Mouse (Mus musculus) layer of hippocampus, postnatal 14 days (tissue): Measurements from ENCODE around the gene Vapa. TPM values are rescaled to one million over a fixed set of nuclear protein-coding genes. Genes with fewer than 3 reads are reported as not detected.

Experiments used
- DNase-seq, 2 experiments: peaks; one replicate each; pipeline ENCODE4 v3.0.0; 2021 to 2022; ENCODE audit warnings: low spot score in 2 of 2, mixed read lengths in 1 of 2
- total RNA-seq, 2 experiments: library from RNA; stranded (reverse); gene quantifications; 2 replicates each; pipeline ENCODE4 v1.2.3; 2021

Vapa gene
- total RNA-seq, 2 experiments from 2014 or later, result 150 to 156 TPM

DNA sequence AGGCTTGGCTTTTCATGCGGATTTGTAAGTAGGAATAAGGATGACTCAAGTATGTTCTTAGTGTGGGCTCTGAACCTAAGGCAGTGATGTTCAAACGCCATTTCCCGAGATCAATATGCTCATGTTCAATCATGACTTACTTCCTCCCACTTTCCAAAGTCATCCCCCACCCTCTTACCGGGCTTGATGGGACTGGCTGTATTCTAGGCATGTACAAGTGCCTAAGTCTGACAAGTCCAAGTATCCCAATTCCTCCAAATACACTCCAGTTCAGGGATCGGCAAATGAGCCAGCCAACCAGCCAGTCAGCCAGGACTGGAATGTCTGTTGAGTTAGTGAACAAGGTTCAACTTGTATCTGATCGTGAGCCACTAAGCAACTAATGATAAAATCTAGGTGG lies 12.9 kb upstream of the Vapa start:
- no peak for DNase-seq

DNA sequence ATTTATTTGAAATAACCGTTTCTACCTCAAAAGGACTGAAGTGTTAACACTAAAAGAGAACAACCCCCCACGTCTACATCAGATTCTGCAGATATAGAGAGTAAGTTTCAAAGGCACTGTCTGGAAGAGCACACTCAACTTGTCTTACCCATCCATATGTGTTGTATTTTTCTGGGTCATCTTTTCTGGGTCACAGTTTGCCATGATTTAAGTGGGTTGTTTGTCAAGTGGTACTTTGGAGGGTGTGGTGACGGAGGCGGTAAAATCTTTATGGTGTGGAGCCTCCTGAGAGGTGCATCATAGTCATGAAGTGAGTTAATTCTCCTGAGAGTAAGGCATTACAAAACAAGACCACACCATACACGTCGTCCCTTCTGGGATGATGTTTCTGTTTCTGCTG lies 12.2 kb upstream of the Vapa start:
- DNase-seq, result no peak

DNA sequence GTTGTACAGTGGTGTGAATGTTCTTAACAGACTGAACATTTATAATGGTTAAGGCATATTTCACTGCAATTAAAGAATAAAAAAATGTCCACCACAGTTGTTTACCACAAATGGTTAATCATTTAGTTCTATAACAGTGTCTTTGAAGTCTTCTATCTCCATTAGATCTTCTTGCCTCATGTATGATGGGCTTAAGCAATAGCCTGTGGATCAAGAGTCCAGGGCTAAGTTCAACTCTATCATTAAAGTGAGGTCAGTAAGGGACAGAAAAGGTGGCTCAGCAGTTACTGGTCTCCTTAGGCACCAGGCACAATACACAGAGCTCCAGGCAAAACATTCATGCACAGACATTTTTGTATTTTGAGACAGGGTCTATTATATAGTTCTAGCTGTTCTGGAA lies 9.8 kb upstream of the Vapa start:
- DNase-seq, result no peak

DNA sequence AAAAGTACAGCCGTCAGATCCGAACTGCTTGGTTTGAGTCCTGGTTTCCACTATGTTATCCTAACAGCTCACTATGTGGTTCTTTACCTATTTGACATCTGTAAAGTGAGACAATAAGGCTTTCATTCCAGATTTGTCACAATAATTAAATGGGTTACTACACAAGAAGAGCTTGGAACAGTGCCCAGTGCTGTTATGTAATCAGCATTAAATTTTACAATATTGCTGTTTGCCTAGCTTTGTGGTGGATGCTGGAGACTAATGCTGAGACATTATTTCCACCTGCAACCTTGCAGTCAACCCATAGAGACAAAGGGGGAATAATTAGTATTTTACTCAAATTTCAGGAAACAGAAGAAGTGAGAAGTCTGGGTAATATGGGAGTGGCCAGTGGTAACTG lies 5.1 kb upstream of the Vapa start:
- DNase-seq, result no peak

DNA sequence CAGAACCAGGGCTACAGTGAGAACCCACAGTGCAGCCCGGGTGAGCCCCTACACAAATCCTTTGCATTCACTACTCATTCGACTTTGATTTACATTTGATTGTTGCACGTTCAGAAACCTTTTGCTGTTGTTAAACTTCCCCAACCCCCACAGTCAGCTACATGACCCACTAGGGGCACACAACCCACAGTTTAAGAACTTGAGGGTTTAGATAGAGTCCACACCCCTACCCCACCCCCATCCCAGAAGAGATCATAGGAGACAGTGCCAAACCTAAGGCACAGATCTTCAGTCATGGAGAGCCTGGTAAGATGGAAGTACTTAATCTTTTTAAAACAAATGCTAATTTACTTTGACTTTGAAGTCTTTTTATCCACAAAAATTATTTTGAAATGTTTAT lies 2.3 kb upstream of the Vapa start:
- DNase-seq, result no peak

DNA sequence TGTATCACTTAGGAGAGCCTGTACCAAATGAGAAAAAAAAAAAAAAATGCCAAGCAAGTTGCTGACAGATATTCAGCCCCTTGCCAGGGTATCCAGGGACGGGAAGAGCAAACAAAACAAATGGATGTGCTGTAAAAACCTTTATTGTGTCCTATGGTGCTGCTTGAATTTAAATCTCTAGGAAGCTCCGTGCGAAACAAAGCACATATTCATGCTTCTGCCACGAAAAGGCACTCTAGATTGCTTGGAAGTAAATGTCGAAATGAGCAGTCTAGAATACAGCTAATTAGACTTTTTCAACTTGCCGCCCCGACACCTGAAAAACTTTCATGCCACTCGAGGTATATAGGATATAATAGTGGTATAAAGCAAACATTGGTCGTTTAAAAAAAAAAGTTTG lies 1.1 kb upstream of the Vapa start:
- DNase-seq, result no peak

DNA sequence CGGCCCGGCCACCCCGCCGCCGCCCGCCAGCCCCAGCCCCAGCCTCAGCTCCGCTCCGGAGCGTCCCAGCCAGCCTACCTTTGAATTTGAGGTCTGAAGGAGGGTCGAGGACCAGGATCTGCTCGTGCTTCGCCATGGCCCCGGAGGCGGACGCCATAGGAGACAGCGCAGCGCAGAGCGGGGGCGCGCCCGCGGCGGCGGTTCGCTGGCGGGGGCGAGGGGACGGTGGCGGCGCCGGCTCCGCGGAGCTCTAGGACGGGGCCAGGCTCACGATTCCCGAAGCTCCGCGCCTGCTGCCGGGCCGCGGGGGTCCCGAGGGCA lies 253 bp downstream of the Vapa start:
- no peak for DNase-seq

DNA sequence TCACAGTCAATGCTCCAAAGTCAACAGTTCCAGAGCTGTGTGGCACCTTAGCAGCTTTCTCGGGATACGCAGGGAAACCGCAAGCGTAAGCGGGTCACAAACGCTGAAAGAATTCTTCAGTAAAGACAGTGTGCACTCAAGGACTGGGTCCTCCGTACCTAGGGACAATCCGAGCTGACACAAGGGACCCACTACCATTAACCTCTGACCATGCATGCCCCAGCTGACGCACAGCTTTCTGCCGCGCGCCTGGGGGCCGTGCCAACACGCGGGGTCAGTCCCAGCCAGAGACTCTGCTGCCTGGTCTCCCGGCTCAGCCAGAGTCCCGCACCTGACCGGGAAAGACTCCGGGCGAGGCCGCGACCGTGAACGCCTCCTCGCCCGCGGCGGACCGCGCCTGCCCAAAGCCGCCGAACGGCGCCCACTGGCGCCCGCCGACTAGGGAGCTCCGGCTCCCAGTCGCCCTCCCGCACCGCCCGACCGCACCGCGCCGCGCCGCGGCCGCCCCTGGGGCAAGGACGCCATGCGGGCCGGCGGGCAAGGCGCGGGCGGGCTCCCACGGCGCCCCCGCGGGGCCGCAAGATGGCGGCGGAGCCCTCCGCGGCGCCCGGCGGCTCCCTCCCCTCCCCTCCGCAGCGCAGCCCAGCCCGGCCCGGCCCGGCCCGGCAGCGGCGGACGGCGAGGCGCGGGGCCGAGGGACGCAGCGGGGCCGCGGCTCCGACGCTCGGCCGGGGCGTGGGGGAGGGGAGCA lies 789 bp downstream of the Vapa start:
- peak; percentile 26 to 37 for DNase-seq

DNA sequence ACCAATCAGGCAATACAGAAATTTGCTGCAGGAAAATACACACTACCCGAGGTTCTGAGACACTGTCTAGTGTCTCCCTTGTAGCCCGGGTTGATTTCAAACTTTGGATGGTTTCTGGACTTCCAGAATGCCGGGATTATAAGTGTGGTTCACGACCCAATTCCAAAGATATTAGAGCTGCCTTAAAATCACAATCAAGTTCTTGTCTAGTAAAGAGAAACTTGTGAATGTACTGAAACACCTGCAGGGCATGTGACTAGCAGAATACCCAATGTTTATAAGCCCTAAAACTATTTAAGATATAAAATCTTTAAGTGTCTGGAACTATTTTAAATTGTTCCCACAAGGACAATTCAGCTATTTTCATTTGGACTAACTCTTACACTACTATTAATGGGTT lies 1.6 kb downstream of the Vapa start:
- no peak for DNase-seq

DNA sequence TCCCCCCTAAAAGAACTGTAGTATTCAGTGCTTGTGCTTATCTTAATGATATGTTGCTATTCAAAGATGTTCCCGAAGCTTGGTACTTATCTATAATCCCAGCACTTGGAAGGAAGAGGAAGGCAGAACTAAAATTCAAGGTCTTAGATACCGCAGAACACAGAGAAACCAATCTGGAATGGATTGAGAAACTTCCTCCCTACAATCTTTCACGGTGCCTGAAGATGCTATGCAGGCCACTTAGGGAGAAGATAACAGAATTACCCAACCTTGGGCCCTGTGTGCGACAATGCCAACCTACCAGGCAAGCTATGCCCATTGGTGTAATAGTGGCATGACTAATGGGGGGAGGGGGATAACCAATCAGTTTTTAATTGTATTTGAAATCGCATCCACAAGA lies 4.6 kb downstream of the Vapa start:
- DNase-seq, result no peak

DNA sequence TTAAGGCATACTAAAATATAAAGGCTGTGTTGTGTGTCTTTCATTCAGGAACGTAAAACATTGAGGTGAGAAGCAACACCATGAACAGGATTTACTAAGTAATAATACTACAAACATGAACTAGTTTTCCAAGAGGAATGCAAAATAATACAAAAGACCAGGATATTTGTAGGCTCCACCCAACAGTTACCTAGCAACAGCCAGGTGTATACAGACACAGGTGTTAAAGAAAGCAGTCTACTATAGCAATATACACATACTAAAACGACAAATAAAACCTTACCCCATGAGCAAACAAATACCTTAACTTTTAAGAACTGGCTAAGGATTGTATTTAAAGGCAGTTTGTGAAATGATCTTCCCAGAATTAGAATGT lies 5.1 kb downstream of the Vapa start:
- DNase-seq, result no peak

DNA sequence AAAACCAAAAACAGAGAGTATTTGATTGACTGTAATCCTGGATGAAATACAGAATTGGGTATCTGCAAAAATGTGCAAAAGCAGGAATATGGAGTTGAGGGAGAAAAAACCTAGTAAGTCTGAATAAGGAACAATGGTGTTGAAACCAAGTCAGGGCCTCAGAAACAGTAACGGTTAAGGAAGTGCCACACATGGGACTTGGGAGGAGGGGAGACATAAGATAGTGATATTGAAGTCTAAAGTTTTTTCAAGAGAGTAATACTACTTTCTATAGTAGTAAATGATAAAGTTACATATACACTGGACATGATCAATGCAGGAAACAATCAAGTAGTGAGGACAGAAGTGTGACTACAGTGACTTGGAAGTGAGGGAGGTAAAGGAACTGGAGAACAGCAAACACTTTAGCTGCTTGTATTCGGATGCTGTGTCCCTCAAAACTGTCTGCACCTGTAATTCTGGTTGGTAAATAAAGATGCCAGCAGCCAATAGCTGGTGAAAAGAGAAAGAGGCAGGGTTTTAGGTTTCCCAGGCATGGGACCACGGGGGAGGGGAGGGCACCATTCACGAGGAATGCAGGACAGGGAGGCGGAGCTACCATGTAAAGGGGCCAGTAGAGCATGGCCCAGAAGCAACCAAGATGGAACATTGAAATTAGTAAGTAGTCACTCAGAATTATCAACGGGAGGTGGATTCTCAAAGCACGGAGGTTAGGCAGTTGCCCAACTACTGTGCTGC lies 5.6 kb downstream of the Vapa start:
- no peak for DNase-seq

DNA sequence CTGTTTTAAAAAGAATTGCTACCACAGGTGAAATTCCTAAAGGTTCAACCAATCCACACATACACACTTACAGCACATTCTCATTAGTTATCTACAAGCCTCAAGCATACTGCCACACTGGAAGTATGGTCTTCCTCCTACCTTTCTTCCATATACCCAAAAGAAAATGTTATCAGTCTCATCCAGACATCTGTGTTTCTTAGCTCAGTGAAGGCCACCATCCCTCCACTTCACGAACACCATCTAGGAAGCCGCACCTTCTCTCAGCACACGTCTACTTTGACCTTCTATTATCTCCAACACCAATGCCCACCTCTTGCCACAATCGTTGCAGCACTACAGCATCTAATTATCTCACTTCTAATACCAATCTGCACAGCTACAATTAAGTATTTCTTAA lies 7.3 kb downstream of the Vapa start:
- no peak for DNase-seq

DNA sequence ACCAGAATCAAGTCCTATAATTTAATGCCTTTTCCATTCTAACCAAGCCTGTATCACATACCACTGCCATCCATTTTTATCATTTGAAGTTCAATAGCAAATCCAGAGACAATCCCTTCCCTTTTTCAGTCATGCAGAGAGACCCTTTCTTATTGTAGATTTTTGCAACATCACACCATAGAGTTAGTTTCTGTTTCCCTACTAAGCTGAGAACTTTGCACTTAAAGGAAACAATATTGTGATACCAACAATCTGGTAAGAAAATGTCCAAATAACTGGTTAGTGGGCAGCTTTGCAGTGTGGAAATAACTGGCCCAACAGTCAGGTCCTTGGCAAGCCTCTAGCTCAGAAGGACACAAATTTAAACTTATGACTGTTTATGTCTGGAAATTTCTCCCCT lies 8.5 kb downstream of the Vapa start:
- DNase-seq, result no peak

DNA sequence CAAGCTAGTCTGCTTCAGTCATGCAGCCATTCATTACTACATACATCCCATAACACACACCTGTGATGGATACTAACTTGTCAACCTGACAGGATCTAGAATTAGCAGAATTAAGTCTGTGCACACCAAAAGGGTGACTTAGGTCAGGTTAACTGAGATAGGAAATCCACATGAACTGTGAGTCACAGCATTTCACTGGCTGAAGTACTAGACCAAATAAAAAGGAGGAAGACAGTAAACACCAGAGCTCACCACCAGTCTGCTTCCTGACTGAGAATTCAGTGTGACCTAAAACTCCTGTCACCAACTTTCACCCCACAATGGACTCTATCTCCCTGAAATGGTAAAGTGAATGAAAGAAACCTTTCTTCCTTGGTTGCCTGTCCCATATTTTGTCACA lies 9.0 kb downstream of the Vapa start:
- DNase-seq, result no peak

DNA sequence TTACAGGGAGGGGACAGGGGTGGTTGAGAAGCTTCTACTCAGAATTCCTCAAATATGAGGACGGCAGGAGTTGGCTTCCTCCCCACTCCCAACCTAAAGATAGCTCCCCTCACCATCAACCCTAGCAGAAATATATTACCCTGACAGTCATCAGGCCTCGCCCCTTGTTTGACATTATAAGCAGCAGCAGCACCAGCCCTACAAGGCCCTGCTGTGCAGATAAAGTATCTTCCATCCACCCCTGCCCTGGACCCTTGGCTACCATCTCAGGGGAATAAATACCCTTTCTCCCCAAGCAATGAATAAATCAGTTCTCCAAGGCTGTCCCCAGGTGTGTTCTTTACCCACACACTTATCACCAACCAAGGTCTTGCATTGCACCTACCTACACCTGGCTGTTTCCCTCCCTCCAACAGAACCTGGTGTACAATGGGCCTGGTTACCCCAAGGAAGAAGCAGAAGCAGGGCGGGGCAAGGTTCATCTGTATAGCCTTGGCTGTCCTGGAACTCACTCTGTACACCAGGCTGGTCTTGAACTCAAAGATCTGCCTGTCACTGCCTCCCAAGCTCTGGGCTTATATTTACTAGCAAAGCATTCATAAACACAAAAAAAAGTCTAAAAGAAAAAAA lies 15.4 kb downstream of the Vapa start:
- DNase-seq, result no peak

DNA sequence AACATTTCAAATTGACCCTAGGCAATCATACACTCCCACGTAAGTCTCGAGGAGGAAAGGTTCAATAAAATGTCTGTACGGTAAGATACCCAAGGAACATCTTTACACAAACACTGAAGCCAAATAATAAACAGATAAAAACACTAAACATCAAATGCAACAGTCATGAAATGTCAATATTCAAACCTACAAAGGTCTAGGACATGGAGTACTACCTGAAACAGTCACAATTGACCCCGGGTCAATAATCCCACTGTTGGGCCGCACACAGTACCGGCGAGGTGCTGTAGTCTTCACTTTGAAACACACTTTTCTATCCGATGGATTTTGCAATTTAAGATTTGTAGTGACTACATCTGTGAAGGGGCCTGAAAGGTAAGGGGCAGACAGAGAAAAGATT lies 18.7 kb downstream of the Vapa start:
- no peak for DNase-seq

DNA sequence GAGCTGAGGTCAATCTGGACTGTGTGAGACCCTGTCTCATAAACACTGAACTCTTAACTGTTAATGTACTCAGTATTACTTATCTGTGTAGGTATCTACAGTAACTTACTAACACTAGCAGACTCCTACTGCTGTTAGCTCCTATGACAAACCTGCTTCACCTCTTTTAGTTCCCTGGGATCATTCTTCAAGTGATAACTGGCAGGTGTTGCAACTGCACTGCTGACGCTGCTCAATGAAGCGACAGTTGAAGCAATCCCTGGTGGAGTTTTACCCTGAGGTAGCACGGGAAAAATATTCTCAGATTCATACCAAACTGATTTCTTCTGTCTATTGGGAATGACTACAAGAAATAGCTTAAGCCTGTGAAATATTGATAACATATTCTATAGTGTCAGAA lies 26.5 kb downstream of the Vapa start:
- no peak for DNase-seq

DNA sequence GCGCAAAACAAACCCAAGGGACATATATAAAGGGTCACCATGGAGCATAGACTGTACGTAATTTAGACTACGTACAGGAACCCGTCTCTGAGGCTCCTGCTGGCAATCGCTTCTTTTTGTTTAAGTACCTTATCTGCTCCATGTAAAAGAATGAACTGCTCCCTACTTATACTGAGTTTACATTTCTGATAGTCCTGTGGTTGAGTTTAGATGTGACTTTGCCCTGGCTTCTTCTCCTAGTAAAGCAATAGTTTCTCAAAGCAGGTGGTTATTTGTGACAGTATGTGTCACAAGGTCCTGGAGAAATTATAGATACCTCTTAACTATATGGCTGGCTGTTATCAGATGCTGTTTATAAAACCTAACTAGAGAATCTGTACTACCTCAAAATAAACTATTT lies 31.9 kb downstream of the Vapa start:
- DNase-seq, result no peak

DNA sequence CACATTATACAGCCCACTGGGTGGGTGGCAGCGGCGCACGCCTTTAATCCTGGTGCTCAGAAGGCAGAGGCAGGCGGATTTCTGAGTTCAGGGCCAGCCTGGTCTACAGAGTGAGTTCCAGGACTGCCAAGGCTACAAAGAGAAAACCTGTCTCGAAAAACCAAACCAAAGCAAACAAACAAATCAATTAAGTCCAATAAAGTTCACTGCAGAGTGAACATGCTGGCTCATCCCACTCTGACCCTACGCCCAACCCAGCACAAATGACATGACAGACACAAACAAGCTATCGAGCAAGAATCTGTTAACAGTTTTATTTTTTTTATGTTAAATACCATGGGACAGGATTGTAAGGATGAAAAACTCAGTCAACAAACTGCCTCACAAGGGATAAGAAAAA lies 33.6 kb downstream of the Vapa start:
- DNase-seq, result no peak

DNA sequence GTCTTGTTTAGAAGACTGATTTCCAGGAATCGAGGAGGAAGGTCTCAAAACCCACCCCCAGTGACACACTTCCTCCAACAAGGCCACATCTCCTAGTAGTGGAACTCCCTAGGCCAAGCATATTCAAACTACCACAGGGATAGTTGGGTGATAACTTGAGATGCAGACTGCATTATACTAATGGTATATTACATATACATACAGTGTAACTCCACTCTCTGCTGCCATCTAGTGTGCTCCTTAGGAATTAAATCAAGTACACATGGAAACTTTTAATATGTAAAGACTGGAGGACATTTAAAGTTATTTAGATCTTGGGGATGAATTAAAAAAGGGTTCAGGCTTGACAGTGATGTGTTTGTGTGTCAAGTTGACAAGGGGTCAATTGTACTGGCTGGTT lies 38.0 kb downstream of the Vapa start:
- no peak for DNase-seq

DNA sequence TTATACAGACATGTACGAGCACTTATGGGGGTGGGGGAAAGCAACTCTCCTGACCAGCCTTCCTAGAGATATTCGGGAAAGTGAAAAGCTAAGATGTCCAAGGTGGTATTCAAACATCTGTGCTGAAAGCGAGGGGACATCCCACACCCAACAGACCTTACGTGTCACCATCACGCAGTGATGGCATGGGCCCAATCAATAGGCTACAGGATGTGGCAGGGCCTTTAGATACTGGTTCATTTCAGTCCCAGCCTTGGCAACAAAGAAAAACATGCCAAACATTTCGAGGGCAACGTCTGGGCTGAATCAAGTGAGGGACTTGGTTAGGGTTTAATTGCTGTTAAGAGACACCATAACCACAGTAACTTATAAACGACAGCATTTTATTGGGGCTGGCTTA lies 38.5 kb downstream of the Vapa start:
- no peak for DNase-seq

DNA sequence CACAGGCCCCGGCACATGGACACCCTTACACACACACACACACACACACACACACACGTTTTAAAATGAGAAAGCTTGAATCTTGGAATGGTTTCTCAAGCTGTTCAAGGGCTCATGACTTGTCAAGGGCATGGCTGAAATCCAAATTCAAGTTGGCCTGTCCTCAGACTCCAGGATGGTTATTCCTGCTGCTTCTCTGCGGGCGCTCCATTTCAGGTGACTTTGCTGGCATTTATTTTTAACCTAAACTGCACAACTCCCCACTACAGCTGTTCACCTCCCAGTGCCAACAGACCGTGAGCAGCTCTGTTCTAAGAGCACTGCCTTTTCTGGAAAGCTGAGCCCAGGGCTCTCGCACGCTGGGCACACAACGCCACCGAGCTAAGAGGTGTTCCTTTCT lies 41.5 kb downstream of the Vapa start:
- DNase-seq, result no peak
